Mouse (Mus musculus) limb, embryonic 10.5 days (tissue): ENCODE data around the gene Kl. TPM values are rescaled to one million over a fixed set of nuclear protein-coding genes. Genes with fewer than 3 reads are reported as not detected.
A peak's percentile ranks its signal among the peaks of the same experiment; 100 is the strongest.

Experiments
- DNase-seq: peaks from one replicate; pipeline ENCODE4 v3.0.0-alpha.2; 2017; ENCODE audit warnings: low spot score
- H3K27ac ChIP-seq: fragments of 300-500 bp; sonication (generic); 2 replicates; pipeline ENCODE4 v1.5.1; 2016; ENCODE audit warnings: mild to moderate bottlenecking
- H3K27me3 ChIP-seq: fragments of 300-500 bp; sonication (generic); 2 replicates; pipeline ENCODE4 v1.6.1; 2016; ENCODE audit warnings: low read depth, mild to moderate bottlenecking; ENCODE audit not compliant: poor library complexity, severe bottlenecking
- H3K36me3 ChIP-seq: fragments of 300-500 bp; sonication (generic); 2 replicates; pipeline ENCODE4 v1.6.1; 2016; ENCODE audit warnings: mild to moderate bottlenecking, moderate library complexity
- H3K4me1 ChIP-seq: fragments of 300-500 bp; sonication (generic); 2 replicates; pipeline ENCODE4 v1.6.1; 2016
- H3K4me3 ChIP-seq: fragments of 300-500 bp; sonication (generic); 2 replicates; pipeline ENCODE4 v1.5.1; 2016; ENCODE audit warnings: mild to moderate bottlenecking, moderate library complexity
- H3K9me3 ChIP-seq: fragments of 300-500 bp; sonication (generic); replicated peaks from 2 replicates; pipeline ENCODE4 v1.6.1; 2016; ENCODE audit warnings: mild to moderate bottlenecking
- WGBS: fragments of 180-500 bp; shearing (Covaris S2); methylation state at CpG from one replicate; pipeline ENCODE4 v1.1.7; 2016; 5-methylcytosine and 5-hydroxymethylcytosine counted together
- polyA plus RNA-seq: library from polyadenylated mRNA; unstranded; fragments of >200 nt; fragmentation: Nextera tagmentation; extraction: Ambion mirVana; gene quantifications from 2 replicates; pipeline ENCODE4 v1.2.1, GENCODE M21; 2016

Kl gene
- polyA plus RNA-seq, 1 experiment from 2014 or later = 0.04 TPM

DNA sequence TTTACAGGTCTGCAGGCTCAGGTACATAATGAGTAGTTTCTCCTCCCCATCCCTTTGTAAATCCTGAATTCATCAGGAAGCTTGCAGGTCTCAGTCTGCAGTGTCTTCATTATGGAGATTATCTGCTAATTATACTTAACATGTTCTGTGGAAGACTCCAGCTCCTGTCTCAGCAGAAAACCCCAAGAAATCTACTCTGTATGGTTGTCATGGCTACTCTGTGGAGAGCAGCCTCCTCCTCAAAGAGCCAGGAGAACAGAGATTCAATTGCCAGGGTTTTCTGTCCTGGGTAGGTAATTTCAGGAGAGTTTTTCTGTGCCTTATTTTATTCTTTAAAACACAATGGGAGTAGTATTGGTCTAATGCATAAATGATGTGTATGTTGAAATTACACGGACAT lies 70.5 kb downstream of the Kl start:
- DNase-seq = no peak
- 29% methylated on average over 1 of the region's 1 CpGs for WGBS
- no peaks in the 10 kb centered on the region for H3K36me3 ChIP-seq
- peaks cover 79% of the 10 kb centered on the region for H3K4me1 ChIP-seq
- no peak overlapping the region for H3K4me3 ChIP-seq
- H3K9me3 ChIP-seq = no peaks in the 10 kb centered on the region
- H3K27ac ChIP-seq = no peak overlapping the region; the same call in 1 of the 2 replicates
- no peaks in the 10 kb centered on the region for H3K27me3 ChIP-seq

DNA sequence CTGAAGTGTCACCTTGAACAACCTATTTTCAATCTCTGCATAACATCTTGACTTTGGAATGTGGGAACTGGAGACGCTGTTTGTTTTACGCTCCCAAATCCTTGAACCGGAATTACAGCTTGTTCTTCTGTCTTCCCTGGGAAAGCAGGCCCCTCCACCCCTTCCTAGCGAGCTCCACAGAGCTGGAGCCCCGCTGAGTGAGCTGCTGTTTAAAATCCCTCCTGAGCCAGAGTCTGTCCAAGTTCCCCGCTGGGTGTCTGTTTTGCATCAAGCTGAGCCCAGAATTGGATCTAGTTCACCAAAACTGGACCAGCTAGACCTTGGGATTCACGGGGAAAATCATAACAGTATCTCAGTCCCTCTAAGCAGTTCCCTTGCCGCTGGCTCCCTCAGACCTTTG lies 71.1 kb downstream of the Kl start:
- peak; percentile 53 for DNase-seq
- Histone ChIP-seq H3K27ac (peak overlapping the region; percentile 71), H3K4me3 (0 out of 2 replicates have a peak overlapping the region, but pooled peaks have one; percentile 5), H3K36me3 (no peaks in the 10 kb centered on the region), H3K27me3 (no peaks in the 10 kb centered on the region), H3K4me1 (peaks cover 78% of the 10 kb centered on the region), H3K9me3 (no peaks in the 10 kb centered on the region)
- 13% methylated on average over 8 of the region's 8 CpGs for WGBS

DNA sequence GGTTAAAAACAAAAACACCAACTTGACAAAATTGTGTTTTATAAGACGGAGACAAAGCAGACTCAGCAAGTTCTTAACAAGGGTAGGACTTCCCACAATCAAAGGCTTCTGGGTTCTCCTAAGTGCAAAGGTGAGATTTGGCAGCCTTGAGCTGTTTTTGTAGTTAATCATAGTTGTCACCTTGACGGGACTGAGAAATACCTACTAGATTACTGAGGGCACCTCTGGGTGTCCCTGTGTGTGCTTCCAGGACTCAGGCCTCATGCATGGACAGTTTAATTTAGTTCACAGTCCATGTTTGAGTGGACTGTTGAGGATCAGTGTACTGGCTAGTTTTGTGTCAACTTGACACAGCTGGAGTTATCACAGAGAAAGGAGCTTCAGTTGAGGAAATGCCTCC lies 72.1 kb downstream of the Kl start:
- Histone ChIP-seq H3K27me3 (no peaks in the 10 kb centered on the region), H3K9me3 (no peaks in the 10 kb centered on the region), H3K27ac (no peak overlapping the region), H3K4me1 (peaks cover 67% of the 10 kb centered on the region), H3K4me3 (no peak overlapping the region), H3K36me3 (no peaks in the 10 kb centered on the region)
- 70% methylated on average over 2 of the region's 2 CpGs for WGBS
- no peak for DNase-seq

DNA sequence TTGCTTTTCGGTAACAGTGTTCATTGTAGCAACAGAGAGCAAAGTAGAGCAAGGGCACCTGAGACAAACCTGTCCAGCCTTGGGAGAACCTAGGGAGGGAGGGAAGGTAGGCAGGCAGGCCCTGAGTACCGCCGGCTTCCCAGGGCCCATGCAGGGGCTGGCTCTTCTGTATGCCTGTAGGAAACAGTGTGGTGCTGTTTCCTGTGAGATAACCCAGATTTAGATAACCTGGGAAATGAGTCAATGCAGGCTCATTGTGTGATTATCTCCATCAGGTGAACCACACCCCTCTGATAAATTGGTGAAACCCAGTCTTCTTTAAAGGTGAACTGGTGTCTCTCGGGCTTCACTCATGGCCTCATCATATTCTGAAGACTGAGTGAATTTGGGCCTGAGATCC lies 73.7 kb downstream of the Kl start:
- Histone ChIP-seq H3K9me3 (no peaks in the 10 kb centered on the region), H3K27ac (peak overlapping the region; percentile 74), H3K4me1 (peaks cover 60% of the 10 kb centered on the region), H3K36me3 (no peaks in the 10 kb centered on the region), H3K4me3 (no peak overlapping the region), H3K27me3 (no peaks in the 10 kb centered on the region)
- 91% methylated on average over 4 of the region's 4 CpGs for WGBS
- DNase-seq = no peak

DNA sequence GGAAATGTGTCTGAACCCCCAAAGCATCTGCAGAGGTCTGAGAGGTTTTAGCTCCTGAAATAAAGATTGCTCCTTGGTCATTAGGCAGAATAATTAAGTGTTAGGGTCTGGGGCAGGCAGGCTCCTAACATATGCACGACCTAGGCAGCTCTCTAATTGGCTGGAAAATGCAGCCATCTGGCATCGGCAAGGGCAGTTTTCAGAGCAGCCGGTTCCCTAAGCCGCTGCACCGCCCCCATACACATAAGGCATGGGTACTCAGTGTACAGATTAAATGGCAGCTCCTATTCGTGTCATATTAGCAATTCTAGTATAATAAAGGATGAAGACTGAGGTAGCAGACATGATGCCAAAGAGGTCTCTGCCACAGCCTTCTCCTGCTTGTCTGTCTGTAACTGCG lies 74.8 kb downstream of the Kl start:
- H3K36me3 ChIP-seq = no peaks in the 10 kb centered on the region
- WGBS = 27% methylated on average over 7 of the region's 7 CpGs
- no peaks in the 10 kb centered on the region for H3K27me3 ChIP-seq
- peak; percentile 68 for DNase-seq
- peaks cover 63% of the 10 kb centered on the region for H3K4me1 ChIP-seq
- H3K4me3 ChIP-seq = no peak overlapping the region
- peak overlapping the region; percentile 74 for H3K27ac ChIP-seq
- no peaks in the 10 kb centered on the region for H3K9me3 ChIP-seq

DNA sequence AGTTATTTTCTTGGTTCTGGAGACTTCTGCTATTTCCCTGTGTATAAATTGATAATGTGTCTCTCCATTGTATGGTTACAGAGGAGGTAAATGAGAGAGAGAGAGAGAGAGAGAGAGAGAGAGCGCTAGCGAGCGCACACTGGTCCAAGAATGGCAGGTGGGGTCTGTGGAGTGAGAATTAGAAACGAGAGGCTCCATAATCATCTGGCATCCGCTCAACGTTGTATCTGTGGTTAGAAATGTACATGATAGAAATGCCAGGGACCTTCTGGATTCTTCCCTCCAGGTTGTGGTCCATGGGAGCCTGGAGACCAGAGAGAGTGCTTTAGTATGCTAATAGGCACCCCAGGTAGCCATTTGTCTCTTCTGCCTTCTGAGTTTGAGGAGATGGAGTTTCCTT lies 76.5 kb downstream of the Kl start:
- H3K4me1 ChIP-seq = peaks cover 47% of the 10 kb centered on the region
- H3K36me3 ChIP-seq = no peaks in the 10 kb centered on the region
- no peak overlapping the region for H3K27ac ChIP-seq
- no peaks in the 10 kb centered on the region for H3K9me3 ChIP-seq
- no peaks in the 10 kb centered on the region for H3K27me3 ChIP-seq
- DNase-seq = no peak
- WGBS = 77% methylated on average over 6 of the region's 6 CpGs
- H3K4me3 ChIP-seq = no peak overlapping the region

DNA sequence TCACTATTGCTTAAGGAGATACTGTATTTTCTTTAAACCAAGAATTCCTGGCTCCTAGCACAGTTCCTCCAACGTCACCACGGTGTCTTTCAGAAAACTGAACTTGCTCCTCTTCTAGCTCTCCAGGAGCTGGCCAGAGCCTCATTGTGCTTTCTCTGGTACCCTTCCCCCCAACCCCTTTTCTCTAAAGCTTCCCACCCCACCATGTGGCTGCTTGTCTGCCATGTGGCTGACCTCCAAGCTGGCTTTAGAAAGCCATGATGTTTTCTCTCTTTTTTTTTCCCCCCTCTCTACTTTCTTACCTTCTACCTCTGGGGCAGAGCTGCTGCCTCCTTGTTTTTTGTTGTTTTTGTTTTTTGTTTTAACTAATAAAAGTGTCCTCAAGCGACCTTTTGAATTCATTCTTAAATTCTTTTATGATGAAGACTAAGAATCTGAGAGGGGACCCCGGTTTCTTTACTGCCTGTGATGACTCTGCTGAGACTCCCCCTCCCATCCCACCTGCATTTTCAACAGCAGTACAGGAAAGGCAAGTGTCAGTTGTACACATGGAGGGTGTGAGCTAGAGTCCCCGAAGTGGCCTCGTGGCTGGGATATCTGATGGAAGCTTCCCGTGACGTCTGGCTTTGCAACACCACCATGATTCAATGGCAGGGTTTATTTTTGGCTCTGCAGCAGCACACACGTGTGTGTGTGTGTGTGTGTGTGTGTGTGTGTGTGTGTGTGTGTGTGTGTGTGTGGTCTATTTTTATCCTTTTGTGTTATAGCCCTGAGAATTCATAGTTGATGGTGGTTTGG lies 82.5 kb downstream of the Kl start:
- Histone ChIP-seq H3K36me3 (no peaks in the 10 kb centered on the region), H3K4me1 (peaks cover 25% of the 10 kb centered on the region), H3K27ac (peak overlapping the region; percentile 64), H3K27me3 (no peaks in the 10 kb centered on the region), H3K4me3 (no peak overlapping the region), H3K9me3 (no peaks in the 10 kb centered on the region)
- WGBS = 80% methylated on average over 9 of the region's 9 CpGs
- no peak for DNase-seq

DNA sequence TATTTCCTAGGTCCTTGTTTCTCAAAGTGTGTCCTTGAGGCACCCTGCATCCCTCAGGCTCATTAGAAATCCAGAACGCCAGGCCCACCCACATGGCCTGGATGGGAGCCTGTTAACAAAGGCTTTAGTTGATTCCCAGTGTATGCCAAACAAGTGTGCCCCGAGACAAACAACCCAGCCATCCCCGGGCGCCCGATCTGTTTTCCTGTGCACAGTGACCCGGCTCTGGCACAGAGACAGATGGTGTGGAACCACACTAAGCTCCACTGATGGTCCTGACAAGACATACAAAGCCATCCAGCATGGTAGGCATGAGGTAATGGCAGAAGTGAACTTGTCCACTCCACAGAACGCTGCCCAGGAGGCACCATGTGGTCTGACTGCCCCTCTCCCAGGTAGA lies 85.5 kb downstream of the Kl start:
- DNase-seq = no peak
- no peak overlapping the region for H3K4me3 ChIP-seq
- no peak overlapping the region for H3K27ac ChIP-seq
- peaks cover 5% of the 10 kb centered on the region; the same call in 1 of the 2 replicates for H3K36me3 ChIP-seq
- no peaks in the 10 kb centered on the region for H3K9me3 ChIP-seq
- 91% methylated on average over 7 of the region's 7 CpGs for WGBS
- no peaks in the 10 kb centered on the region for H3K27me3 ChIP-seq
- H3K4me1 ChIP-seq = peaks cover 10% of the 10 kb centered on the region

DNA sequence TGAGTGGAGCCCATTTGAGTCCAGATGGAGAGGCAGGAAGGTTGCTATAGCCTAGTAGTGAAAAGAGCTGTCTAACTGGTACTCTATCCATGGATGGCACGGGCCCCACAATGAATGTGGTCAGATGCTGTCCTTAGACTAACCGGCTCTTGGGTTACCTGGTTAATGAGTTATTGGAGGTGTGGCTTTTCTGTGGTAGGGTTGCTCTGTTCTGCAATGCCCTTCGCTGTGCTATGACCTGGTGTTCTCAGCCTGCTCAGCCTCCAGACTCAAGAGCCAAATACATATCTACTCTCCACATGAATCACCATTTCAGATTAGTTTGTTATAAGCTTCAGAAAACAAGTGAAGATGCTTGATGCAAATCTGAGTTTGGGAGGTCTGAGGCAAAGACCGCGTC lies 90.5 kb downstream of the Kl start:
- DNase-seq = no peak
- Histone ChIP-seq H3K4me1 (peaks cover 24% of the 10 kb centered on the region), H3K27me3 (no peaks in the 10 kb centered on the region), H3K27ac (no peak overlapping the region), H3K9me3 (no peaks in the 10 kb centered on the region), H3K36me3 (peaks cover 5% of the 10 kb centered on the region; the same call in 1 of the 2 replicates), H3K4me3 (no peak overlapping the region)
- 94% methylated on average over 5 of the region's 5 CpGs for WGBS
